Mouse (Mus musculus) erythroblast, embryonic 14.5 days (primary cell): ENCODE data around the gene Shh.

Experiments
- GATA1 ChIP-seq: IDR thresholded peaks from 2 replicates; pipeline ENCODE4 v1.6.1; 2012; ENCODE audit warnings: low read length, inconsistent platforms, mixed read lengths
- TAL1 ChIP-seq: IDR thresholded peaks from 3 replicates; pipeline ENCODE4 v1.6.1; 2012; ENCODE audit warnings: low read length, inconsistent platforms, mixed read lengths

DNA sequence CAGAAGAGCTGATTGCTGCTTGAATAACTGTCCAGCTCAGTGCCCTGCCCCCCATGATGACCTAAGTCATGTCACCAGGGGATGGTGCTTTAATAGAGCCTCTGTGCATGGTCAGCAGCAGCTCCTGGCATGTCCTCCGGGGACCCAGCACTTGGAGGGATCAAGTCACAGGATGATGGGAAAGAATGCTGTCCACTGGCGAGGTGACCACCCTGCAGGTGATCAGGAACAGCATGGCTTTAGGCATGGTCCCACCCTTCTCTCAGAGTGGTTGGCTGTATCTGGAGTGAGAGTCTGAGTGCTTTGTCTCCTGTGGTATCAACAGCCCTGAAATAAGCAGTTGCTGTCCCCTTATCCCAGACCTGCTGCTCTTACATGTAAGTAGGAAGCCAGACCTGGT lies 14.7 kb upstream of the Shh start:
- no peak for TF ChIP-seq TAL1
- no peak for TF ChIP-seq GATA1
